Mouse (Mus musculus) kidney, adult 2 months (tissue): Measurements from ENCODE around the gene Tcl1b5.
"Not testable (repeated sequence)": the region's sequence is repeated elsewhere in the genome, so short reads cannot be mapped to it uniquely, and the experiment has no call there.

ENCODE experiments used
- CTCF ChIP-seq: fragments of 200-500 bp; conservative IDR thresholded peaks from 2 replicates; pipeline ENCODE4 v1.5.1; 2011; ENCODE audit warnings: low read depth, mild to moderate bottlenecking, control low read depth, low read length, moderate library complexity, mixed read lengths; ENCODE audit not compliant: insufficient read depth, insufficient read length
- POLR2A ChIP-seq: fragments of 200-500 bp; IDR thresholded peaks from one replicate; pipeline ENCODE4 v1.6.1; 2011; ENCODE audit warnings: low read depth, low read length, control low read depth

GRCm38 (mm10) chr12:105181040-105181644, 5.0 kb downstream of the Tcl1b5 start:
- not testable (repeated sequence) for TF ChIP-seq POLR2A, CTCF
